Mouse (Mus musculus) cerebellum, postnatal 14 days (tissue): ENCODE results near the gene Ror2.

Experiments used
- DNase-seq, 2 experiments: peaks; one replicate each; pipeline ENCODE4 v3.0.0; 2021; ENCODE audit warnings: mixed read lengths in 2 of 2

The Ror2 gene

DNA sequence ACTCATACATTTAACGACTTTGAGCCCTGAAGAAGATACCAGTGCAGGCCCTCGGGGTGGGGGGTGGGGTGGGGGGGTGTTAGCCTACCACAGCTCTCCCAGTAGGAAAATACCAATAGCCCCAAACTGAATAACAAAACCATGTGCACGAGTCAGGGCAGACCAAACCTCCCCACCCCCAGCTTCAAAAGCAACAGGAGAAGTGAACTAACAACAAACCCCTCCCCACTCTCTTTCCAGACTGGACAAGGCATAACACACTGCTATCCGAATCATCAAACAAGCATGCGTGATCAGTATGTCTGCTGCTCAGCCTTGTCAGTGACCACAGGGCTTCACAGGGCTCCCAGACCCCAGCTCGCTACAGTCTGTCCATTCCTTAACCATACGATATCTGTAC lies 94.3 kb downstream of the Ror2 start:
- DNase-seq: no peak

DNA sequence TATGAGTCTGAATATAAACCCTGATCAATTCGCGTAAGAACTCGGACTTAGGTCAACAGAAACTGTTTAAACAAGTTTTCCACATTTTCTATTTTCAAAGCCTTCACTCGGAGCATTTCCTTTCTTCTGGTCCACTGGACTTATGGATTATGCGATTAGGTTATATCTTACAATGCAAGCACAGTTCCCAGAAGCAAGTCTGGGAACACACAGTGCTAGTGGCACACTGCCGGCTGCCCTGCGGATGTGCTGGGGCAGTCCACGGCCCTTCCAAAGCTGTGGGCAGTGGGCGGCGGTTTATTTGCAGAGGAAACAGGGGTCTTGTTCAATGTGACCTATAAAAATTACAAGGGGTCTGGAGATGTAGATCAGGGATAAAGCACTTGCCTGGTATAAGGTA lies 97.0 kb downstream of the Ror2 start:
- DNase-seq: no peak

DNA sequence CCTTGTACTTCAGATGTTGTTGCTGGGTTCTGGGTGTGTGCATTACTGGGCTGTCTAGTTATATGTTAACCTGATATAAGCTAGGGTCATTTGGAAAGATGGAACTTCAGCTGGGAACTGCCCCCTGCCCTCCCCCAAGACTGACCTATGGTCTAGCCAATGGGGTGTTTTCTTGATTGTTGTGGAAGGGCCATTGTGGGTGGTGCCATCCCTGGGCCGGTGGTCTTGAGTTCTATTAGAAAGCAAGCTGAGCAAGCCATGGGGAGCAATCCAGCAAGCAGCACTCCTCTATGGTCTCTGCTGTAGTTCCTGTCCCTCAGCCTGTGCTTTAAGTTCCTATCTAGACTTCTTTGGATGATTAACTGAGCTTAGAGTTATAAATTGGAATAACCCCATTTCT lies 101.1 kb downstream of the Ror2 start:
- DNase-seq: no peak

DNA sequence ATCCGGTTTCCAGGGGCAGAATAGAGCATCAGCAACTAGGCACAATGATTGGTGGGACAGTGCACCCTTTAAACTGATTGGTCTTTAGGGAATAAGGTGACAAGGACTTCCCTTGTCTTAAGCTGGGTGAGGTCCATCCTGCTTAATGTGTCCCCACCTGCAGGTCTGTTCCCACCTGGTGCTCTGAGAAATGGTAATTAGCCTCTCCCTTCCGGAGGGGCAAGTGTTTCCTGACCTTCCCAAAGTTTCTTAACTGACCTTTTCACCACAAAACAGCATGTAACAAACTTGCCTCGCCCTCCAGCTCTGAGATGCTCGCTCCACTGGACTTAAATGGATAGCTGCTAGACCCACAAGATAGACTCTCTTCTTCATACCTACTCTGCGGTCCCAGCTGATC lies 101.8 kb downstream of the Ror2 start:
- DNase-seq: no peak

DNA sequence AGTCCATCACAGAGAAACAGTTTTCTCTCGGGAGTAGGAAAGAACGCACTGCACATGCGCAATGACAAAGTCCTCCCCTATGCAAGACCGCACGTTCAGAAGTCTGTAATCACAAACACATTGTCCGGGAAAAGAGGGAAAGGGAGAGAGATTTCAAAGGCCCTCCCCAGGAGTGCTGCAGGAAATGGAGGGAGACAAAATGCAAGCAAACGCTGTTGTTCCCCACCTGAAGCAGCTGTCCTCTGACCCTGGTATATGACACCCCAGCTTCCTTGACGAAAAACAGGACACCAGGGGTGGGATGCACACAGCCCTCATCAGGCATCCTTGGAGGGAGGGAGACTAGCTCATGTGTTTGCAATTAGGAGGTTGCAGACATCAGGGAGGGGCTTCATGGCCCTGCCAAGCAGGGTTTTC lies 102.8 kb downstream of the Ror2 start:
- DNase-seq: no peak

DNA sequence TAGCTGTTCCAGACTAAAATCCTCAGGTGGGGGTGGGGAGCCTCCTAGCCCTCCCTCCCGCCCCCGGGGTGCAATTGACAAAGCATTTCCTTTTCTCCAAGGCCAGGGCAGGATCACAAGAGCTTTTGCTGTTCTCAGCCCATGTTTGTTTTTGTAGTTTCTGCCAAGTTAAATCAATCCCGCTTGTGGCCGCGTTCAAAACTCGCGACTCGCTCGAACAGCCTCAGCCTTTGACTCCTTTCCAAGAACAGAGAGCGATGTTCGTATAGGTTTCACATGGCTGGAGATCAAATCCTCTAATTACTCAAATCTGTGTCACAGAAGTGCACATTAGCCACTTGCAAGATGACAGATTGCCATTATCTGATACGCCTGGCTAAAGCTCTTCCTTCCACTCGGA lies 107.3 kb downstream of the Ror2 start:
- DNase-seq: peak in 1 of 2 experiments; percentile 26

DNA sequence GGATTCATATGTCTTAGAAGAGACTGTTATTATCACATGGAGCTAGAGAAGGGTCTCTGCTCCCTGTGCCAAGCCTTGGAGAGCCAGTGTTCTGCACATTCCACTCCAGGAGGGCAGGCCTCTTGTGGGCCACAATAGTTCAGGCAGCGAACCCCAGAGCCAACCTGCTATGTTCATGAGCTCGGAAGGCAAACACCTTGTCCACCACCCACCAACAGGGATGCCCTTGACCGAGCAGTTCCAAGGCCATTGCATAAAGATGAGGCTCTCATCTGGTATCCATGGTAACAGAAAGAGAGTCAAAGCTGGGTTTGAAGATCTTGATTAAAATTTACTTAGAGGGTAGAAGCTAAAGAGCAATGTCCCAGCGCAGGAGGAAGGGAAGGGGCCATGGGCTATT lies 107.8 kb downstream of the Ror2 start:
- DNase-seq: no peak

DNA sequence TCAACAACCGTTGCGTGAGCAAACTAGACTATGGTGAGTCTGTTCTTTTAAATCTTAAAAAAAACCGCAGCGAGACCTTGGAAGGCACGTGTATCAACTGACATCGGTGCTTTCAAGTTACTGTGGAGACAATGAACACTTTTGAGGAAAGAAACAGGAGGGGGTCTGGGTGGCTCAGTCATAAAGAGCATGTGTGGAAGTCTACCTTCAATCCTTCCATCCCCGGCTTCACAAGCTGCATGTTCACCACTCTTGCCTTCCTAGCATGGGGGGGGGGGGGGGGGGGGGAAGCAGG lies 108.6 kb downstream of the Ror2 start:
- no peak for DNase-seq

DNA sequence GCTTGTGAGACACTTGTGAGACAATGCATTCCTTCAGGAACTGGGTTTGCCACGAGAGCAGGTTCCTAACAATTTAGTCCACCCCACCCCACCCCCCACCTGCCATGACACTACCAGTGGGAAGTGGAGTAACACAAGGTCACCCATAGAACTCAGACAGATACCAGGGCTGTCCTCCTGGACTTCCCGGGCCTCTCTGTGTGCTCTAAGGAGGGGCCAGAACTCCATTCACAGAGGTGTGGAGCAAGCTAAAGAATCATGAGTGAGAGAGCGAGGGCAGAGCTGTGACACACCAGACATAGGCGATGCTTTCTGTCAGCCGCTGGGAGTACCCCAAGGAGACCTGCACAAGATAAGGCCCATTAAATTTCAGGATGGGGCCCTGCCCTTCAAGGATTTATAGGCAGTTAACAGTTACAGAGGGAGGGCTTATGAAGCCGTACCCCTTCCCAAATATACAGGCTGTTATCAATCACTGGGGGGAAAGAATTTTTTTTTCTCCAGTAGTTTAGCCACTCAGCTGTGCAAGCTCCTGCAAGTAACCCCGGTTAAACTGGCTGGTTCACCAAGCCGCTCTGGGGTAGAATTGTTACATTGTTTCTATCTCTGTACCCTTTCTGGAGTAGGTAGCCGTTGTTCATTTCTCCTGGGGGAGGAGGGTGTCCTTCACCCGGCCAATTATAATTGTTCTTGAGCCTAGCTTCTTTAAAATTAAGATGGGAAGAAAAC lies 109.1 kb downstream of the Ror2 start:
- no peak for DNase-seq

DNA sequence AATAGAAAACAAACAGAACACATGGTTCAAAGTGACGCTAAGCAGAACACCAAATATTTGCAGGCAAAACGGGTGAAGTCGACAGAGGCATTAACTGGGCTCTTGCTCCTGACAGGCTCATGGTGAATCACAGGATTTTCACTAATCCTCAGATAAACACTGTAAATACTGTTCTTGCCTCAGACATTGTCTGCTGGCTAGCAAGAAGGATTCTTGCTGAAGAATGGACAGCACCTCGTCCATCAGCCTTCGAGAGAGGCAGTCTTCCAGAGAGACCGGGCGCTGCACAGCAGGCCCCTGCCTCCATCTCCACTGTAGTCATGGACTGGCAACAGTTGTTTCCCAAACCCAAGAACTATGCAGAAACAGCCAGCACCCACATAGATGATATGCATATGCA lies 110.9 kb downstream of the Ror2 start:
- DNase-seq: no peak

DNA sequence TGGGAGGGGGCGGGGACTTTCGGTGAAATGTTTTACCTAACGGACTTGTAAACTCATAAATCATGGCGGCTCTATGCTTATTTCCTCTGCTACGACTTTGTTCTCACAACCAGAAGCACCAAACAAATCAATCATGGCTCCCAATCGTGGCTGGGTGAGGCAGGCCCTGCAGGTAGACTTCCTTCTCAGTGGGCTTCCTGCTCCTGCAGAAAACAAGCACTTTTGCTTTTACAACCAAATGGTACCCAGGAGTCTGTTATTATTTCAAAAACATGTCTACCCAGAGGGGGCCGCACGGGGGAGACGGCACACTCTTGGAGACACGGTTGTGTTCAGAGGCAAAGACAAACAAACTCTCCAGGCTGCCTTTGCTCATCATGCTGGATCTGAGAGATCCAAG lies 122.3 kb downstream of the Ror2 start:
- no peak for DNase-seq

DNA sequence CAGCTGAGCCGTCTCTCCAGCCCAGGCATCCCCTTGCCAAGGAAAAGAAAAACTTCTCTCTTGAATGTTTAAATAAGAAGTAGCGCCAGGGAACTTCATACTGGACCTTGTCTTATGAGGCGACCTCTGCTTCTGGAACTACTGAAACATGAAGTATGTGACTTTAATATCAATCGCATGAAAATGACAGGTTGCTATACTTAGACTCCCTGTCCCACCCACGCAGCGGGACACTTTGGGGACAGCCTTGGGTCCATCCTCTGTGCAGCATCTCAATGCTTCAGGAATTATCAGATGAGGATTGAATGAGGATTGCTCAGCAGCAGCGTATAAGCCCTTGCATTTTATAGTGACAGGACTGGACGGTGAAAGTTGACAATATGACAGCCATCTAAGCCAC lies 122.9 kb downstream of the Ror2 start:
- DNase-seq: no peak

DNA sequence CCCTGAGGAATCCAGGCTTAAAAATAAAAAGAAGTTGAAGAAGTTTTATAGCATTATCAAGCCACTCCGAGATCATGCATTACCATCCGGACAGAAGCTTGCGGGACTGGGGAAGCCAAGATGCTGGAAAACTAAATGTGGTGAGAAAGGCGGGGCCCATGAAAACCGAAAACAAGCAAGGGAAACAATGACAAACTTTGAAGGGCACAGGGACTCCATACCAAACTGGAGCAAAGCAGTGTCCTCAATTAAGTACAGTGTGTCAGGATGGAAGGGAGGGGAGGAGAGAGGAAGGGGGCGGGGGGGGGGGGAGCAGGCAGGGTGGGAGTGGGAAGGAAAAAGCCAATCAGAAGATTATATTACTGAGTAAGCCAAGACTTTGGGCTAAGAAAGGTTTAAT lies 126.4 kb downstream of the Ror2 start:
- DNase-seq: no peak

DNA sequence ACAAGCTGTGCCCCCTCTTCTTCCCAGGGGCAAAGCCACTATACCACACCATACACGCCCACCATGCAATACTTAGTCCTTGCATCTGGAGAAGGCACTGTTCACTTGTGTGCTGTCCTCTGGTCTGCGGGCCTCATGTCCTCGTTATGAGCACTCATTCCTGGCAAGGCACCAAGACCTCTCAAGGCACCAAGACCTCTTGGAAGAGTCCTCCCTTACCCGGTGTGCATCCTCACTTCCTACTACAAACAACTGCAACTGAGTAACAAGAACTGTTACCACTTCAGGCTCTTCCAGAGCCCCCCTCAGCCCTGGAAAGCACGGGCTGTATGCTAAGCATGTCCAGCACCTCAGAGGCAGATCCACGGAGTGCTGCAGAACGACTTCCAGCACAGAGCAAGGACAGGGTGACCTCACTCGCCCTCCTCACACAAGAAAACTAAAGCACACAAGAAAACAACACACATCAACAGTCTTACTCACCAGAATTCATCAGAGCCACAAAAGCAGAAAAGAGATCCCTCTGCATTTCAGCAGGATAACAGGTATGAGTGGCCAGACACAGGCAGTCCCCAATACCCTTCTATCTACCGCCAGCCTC lies 127.4 kb downstream of the Ror2 start:
- no peak for DNase-seq

DNA sequence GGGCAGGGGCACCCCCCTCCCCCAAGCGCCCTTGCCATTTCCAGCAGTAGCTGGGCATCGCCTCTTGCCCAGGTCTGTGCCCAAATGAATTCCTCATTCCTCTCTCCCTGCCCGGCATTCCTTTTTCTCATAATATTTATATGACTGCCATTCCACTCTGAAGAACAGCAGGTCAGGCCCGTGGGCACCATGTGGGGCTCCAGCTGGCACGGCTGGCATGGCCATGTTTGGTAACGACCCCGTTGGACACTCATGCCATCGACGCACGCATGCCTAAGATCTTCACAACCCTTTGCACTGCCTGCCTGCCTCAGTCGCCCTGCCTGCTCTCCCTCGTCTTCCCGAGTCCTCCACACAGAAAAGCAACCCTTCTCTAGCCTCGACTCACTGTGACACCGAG lies 129.0 kb downstream of the Ror2 start:
- peak; percentile 27 to 57 for DNase-seq

DNA sequence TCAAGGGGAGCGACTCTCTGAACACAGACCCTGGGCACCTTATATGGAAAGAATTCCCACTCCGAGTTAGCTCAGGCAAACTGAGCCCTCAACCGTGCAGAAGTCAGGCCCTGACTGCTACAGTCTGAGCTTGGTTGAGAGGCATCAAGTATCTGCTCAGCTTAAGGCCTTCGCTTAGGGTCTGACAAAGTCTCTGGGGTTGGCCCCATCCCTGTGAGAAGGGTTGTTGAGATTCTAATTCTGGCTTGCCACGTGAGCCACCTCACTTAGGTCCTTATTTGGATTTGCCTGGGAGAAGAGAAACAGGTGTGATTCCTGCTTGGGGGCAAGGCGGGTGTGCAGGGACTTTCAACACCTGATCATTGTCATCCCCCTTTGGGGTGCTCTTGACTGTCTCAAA lies 129.6 kb downstream of the Ror2 start:
- DNase-seq: no peak

DNA sequence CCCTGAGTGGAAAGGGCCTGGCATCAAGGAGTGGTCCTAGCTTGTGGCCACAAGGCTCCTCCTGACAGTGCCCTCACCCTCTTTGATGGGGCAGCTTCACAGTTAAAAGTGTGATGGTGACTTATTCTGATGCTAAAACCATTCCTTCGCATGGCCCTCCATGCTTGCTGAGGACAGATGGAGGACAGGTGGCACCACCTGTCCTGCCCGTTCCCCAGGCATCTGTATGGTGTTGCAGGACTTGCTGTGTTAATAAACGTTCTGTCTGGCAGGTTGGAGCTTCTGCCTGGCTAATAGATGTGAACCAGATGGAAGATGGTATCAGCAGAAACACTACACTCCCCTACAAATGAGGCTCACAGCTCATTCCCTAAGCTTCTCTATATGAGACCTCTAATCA lies 140.4 kb downstream of the Ror2 start:
- DNase-seq: peak in 1 of 2 experiments; percentile 33

DNA sequence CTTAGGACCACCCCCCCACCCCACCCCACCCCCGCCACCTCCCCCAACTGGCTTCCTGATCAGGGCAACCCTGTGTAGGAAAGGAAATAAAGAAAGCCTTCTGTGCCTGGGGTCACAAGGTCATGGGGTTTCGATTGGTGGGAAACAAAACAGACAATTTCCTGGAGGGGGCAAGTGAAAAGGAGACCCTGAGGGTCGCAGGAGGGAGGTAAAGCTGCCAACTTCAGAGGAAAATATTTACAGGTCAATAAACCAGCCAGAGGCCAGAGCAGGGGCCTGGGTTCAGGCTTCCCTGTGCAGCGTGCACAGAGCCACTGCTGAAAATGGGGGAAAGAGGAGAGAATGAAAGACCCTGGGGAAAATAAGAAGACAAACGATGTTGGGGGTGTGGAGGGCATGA lies 142.8 kb downstream of the Ror2 start:
- no peak for DNase-seq

DNA sequence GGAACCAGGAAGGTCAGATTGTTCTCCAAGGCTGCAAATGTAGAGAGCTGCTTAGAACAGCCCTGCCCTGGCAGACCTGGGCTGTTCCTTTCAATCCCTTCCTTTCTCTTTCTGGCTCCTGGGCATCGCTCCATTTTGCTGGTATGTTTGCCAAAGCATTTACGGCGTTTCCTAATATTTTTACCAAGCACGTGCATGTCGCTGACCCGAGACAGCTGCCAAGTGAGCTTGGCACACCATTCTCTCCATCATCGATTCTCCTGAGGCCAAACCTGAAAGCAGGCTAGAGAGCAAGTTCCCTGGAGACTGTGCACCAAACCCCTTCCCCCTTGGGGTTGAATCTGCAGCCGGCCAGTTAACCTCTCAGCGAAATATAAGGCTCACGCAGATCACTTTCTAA lies 143.7 kb downstream of the Ror2 start:
- DNase-seq: peak; percentile 58 to 60

DNA sequence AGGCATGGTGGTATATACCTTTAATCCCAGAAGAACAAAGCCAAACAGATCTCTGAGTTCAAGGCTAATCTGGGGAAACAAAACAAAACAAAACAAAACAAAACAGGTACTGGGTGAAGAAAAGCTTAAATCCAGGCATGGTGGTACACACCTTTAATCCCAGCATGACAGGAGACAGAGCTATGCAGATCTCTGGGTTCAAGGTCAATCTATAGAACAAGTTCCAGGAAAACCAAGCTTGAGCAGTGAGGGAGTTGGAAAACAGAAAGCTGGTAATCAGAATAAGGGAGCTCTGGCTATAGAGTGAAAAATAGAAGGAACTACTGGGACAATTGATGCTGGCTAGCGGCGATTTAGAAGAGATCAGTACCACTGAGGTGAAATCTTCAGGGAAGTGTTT lies 145.6 kb downstream of the Ror2 start:
- no peak for DNase-seq

DNA sequence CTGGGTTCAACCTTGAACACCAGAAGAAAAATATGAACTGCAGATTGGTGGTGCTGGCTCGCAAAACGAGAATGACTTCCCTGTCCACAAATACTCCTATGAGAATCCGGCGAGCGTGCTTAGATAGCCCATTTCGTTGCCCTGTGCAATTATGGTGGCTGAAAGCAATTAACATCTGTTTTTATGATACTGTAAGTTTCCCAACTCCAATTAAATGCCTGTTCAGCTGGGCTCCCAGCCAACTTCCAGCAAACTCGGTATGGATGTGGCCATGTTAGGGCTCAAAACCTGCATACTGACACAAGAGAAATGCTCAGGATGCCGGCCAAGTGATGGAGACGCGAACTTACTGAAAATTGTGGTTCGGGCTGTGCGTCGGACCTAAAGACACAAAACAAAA lies 155.4 kb downstream of the Ror2 start:
- no peak for DNase-seq

DNA sequence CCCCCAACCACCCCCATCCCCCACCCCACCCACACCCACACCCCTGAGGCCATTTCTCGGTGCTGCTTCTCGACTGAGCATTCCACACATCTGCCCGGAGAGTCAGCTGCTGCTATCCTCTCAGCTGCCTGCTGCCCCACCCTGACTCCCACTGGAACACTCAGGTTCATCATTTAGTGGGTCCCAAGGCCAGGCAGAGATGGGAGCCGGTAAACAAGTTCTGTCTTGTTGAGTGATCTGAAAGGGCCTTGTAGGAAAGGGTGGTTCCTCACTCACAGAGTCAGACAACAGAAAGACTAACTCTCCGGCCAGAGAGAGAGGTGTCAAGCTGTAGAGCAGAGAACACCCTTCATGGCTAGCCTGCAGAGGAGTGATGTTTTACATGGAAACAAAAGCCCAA lies 155.9 kb downstream of the Ror2 start:
- no peak for DNase-seq

DNA sequence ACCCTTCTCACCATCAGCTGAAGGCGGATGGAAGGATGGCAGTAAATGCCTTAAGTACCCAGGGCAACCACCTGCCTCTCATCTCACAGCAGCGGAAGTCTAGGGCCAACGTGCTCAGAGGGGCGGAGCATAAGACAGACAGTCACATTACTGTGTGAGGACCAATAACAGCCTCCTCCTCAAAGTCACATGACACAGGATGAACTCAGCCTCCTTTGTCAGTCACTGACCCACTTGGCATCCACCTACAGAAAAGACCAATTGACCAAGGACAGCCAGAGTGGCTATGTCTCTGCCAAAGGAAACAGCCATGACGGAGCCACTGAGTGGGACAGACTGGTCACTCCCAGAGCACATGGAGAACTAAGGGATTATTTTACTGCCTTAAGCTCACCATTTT lies 160.3 kb downstream of the Ror2 start:
- no peak for DNase-seq

DNA sequence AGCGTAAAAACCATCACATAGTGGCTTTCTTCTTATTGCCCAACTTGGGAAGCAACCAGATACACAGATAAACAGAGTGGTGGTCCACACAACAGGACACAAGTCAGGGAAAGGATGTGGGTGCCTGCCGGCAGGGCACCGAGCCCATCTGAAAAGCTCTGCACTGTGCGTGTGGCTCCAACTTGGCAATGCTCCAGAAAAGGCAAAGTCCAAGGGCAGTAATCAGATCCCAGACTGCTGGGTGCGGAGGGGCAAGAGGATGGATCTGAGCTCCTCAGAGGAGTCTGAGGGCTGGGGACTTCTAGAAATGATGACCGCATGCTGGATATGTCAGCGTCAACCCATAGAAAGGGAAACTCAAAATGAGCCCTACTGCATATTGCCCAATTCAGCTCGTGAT lies 163.8 kb downstream of the Ror2 start:
- peak in 1 of 2 experiments; percentile 36 for DNase-seq

DNA sequence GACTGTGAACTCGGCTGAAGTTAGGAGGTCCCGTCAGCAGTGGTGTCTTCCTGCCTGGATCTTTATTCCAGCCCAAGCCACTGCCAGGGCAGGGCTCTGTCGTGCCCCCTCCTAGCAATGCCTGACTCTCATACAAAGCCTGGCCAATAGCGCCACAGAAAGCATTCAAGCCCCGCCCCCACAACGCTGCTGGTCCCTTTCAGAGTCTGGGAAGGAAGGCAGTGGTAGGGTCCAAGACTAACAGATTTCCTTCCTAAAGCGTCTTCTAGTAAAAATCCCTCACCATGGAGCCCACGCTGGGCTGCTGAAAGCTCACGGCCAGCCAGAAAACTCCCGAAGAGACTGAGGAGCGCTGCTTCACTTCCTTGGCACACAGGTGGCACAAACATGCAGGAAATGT lies 165.0 kb downstream of the Ror2 start:
- DNase-seq: peak in 1 of 2 experiments; percentile 49
